Mouse (Mus musculus): ENCODE data around the gene Camta1.

- no peak for TF ChIP-seq CTCF (IDR thresholded peaks at IDR 0.05; ENCODE audit: borderline replicate concordance, control insufficient read depth, extremely low read depth, insufficient read depth, low read length, poor library complexity)
- no peak for TF ChIP-seq POLR2A (IDR thresholded peaks at IDR 0.05; ENCODE audit: control insufficient read depth, extremely low read depth, insufficient read depth, low read length, poor library complexity)
Observed at GRCm38 (mm10) chr4:151024152-151024551, 837.5 kb downstream of the Camta1 start.
